Mouse (Mus musculus) liver, adult 2 months (tissue): ENCODE measurements at regions not wholly inside any gene's neighbourhood (a gene's known extent, or its start where the extent isn't known, plus 50 kb on each side); places are given as distances from the start of the nearest gene placed in this dataset.

Source experiments
- CTCF ChIP-seq: fragments of 200-500 bp; IDR thresholded peaks from 2 replicates; pipeline ENCODE4 v1.5.1; 2011; ENCODE audit warnings: low read depth, low read length, control low read depth
- POLR2A ChIP-seq: fragments of 200-500 bp; IDR thresholded peaks from 2 replicates; pipeline ENCODE4 v1.6.1; 2011; ENCODE audit warnings: low read length, control low read depth; ENCODE audit not compliant: insufficient read depth; ENCODE audit errors: extremely low read depth

- TF ChIP-seq CTCF (no peak), POLR2A (no peak)
Observed at GRCm38 (mm10) chr12:9469655-9470470, 100.1 kb upstream of the Osr1 start.
